Mouse (Mus musculus) inflammation-experienced regulatory T-cells, adult 16 weeks (primary cell): ENCODE results near the gene Spi1. TPM values are rescaled to one million over a fixed set of nuclear protein-coding genes. Genes with fewer than 3 reads are reported as not detected.

Experiments
- polyA plus RNA-seq: library from polyadenylated mRNA; unstranded; fragments of 100-300 nt; shearing (Covaris generic); gene quantifications from one replicate; pipeline ENCODE4 v1.2.1, GENCODE M21; 2017

The Spi1 gene
- polyA plus RNA-seq: 1.3 TPM

DNA sequence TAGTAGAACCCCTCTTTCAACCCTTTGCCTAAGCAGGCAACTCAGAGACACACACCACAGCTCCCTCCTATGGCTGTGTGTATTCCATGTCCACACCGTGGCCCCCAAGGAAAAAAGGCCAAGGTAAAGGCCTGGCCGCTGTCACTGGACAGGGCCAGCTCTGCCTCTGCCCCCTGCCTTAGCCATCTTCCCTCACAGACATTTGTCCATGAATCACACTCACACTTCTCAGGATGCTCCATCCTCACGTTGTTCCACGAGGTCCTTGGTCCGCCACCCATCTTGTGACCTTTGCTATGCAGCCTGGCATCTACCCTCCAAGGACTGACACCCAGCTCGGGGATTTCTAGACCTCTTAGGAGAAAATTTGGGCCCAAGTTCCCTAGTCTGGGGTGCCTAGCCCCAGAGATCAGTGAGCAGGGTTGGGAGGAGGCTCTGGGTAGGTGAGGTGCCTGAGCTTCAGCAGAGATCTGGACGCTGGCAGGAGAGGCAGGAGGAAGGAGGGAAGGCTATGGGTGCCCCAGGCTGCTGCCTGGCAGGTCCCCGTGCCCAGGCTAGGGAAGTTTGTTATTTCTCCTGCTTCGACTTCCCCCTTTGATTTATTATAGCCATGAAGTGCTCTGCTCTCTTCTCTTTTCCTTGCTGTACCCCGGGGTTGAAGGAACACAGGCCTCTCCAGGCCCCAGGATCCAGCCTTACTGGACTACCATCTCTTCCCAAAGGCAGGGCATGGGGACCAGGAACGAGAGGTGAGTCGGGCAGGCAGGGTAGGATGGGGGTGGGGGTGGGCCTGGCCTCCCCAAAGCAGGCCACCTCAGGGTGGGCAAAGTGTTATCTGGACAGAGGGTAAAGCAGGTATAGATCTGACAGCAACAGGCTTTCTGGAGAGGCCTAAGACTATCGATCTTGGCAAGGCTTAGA lies at the start of gene Spi1:
TSS of gene Spi1 (plus strand) at position 616 of the 921 bp plus-strand sequence.

GRCm38 (mm10) chr2:91035385-91035784 lies 46.8 kb upstream of the Spi1 start, which contains the start of gene Rapsn:
TSS of gene Rapsn (plus strand) at chr2:91035620.

GRCm38 (mm10) chr2:91053934-91054382 lies 28.2 kb upstream of the Spi1 start, which contains the start of gene Psmc3:
TSS of gene Psmc3 (plus strand) at chr2:91054009.

DNA sequence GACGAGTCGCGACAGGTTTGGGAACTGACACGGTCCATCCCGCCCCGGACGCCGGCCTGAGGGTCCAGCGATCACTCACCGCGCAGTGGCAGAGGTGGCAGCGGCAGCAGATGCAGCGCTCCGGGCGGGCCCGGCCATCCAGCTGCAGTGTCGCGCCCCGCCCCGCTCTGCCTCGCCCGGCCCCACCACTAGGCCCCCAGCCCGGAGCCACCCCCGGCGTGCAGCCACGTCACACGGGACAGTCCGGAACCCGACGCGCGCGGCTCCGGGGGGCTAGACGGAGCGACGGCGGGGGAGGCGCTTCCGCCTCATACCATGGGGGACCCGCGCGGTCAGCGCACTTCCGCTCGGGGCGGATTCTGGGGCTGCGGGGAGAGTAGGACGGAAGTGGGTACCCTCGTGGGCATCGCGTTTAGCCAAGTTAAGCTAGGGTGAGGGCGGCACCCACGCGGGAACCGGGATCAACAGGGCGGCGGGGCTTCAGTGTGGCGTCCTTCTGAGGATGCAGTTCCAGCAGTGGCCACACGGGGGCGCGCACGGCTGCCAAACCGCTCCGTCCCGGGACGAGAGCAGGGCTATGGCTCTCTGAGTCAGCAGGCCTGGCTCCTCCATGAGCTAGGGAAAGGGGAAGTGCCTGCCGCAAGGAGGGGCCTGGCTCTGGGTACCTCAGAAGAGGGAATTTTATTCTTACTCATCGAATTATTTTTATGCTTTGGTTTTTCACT lies 12.0 kb upstream of the Spi1 start, which contains the start of gene Slc39a13:
TSS of gene Slc39a13 (minus strand) at position 342 of the 725 bp plus-strand sequence.

GRCm38 (mm10) chr2:91117585-91118275 lies 35.5 kb downstream of the Spi1 start, which contains the start of gene Mybpc3:
TSS of gene Mybpc3 (plus strand) at chr2:91118144.

Other genes with a start within 250 kb of the Spi1 start
- gene Mtch2, start 235.2 kb upstream of the Spi1 start, polyA plus RNA-seq: 151 TPM
- 2.3 TPM for gene C1qtnf4, start 196.5 kb upstream of the Spi1 start, polyA plus RNA-seq
- 55.7 TPM for gene Kbtbd4, start 177.7 kb upstream of the Spi1 start, polyA plus RNA-seq
- 168 TPM for gene Ndufs3, start 177.6 kb upstream of the Spi1 start, polyA plus RNA-seq
- 60.4 TPM for gene Celf1, start 142.0 kb upstream of the Spi1 start, polyA plus RNA-seq
- 5.3 TPM for gene Rapsn, start 46.8 kb upstream of the Spi1 start, polyA plus RNA-seq
- gene Psmc3, start 28.4 kb upstream of the Spi1 start, polyA plus RNA-seq: 292 TPM
- gene Slc39a13, start 12.0 kb upstream of the Spi1 start, polyA plus RNA-seq: 49.2 TPM
- not detected for gene Mybpc3, start 35.8 kb downstream of the Spi1 start, polyA plus RNA-seq
- gene Madd, start 101.4 kb downstream of the Spi1 start, polyA plus RNA-seq: 140 TPM
- gene Nr1h3, start 120.4 kb downstream of the Spi1 start, polyA plus RNA-seq: 3.2 TPM
- 27.8 TPM for gene Acp2, start 120.5 kb downstream of the Spi1 start, polyA plus RNA-seq
- 93.8 TPM for gene Ddb2, start 154.6 kb downstream of the Spi1 start, polyA plus RNA-seq
- 0.79 TPM for gene Pacsin3, start 173.6 kb downstream of the Spi1 start, polyA plus RNA-seq
- 152 TPM for gene Arfgap2, start 182.6 kb downstream of the Spi1 start, polyA plus RNA-seq